Mouse (Mus musculus) stomach, postnatal 0 days (tissue): ENCODE results near the gene Casp12. TPM values are rescaled to one million over a fixed set of nuclear protein-coding genes. Genes with fewer than 3 reads are reported as not detected.

Experiments used
- ATAC-seq: fragments of 200-750 bp; cut with Nextera tagmentation; 2 replicates; pipeline ENCODE4 v1.8.0; 2017; ENCODE audit not compliant: low FRiP score, low TSS enrichment
- DNase-seq: peaks from one replicate; pipeline ENCODE4 v3.0.0-alpha.2; 2016; ENCODE audit warnings: low spot score
- H3K27ac ChIP-seq: fragments of 300-500 bp; sonication (generic); replicated peaks from 2 replicates; pipeline ENCODE4 v1.5.1; 2014; ENCODE audit warnings: mild to moderate bottlenecking, control low read depth
- H3K27me3 ChIP-seq: fragments of 300-500 bp; sonication (generic); 2 replicates; pipeline ENCODE4 v1.6.1; 2014; ENCODE audit warnings: low read length; ENCODE audit not compliant: control insufficient read depth, insufficient read depth
- H3K36me3 ChIP-seq: fragments of 300-500 bp; sonication (generic); 2 replicates; pipeline ENCODE4 v1.6.1; 2014; ENCODE audit warnings: low read length, mixed read lengths; ENCODE audit not compliant: control insufficient read depth, insufficient read depth
- H3K4me1 ChIP-seq: fragments of 300-500 bp; sonication (generic); replicated peaks from 2 replicates; pipeline ENCODE4 v1.6.1; 2014; ENCODE audit warnings: antibody characterized with exemption; ENCODE audit not compliant: control insufficient read depth, insufficient read depth
- H3K4me2 ChIP-seq: fragments of 300-500 bp; sonication (generic); replicated peaks from 2 replicates; pipeline ENCODE4 v1.6.1; 2014; ENCODE audit warnings: low read depth, mild to moderate bottlenecking, control low read depth, moderate library complexity
- H3K4me3 ChIP-seq: fragments of 300-500 bp; sonication (generic); 2 replicates; pipeline ENCODE4 v1.5.1; 2014; ENCODE audit warnings: low read depth, low read length, control low read depth
- H3K9ac ChIP-seq: fragments of 300-500 bp; sonication (generic); 2 replicates; pipeline ENCODE4 v1.6.1; 2014; ENCODE audit warnings: mild to moderate bottlenecking, low read length, control low read depth, mixed read lengths
- H3K9me3 ChIP-seq: fragments of 300-500 bp; sonication (generic); 2 replicates; pipeline ENCODE4 v1.6.1; 2016; ENCODE audit warnings: low read length; ENCODE audit not compliant: control insufficient read depth
- CTCF ChIP-seq: IDR thresholded peaks from 2 replicates; pipeline ENCODE4 v1.5.1; 2016; ENCODE audit warnings: antibody characterized with exemption, low read depth, mild to moderate bottlenecking, moderate library complexity
- EP300 ChIP-seq: optimal IDR thresholded peaks from 2 replicates; pipeline ENCODE3; 2016; ENCODE audit warnings: antibody characterized with exemption
- WGBS: fragments of 180-500 bp; shearing (Covaris S2); extraction: QIAGEN DNeasy Blood & Tissue Kit; methylation state at CpG from one replicate; pipeline ENCODE4 v1.1.7; 2014; 5-methylcytosine and 5-hydroxymethylcytosine counted together
- polyA plus RNA-seq: library from polyadenylated mRNA; unstranded; fragments of >200 nt; fragmentation: Nextera tagmentation; extraction: Ambion mirVana; gene quantifications from 2 replicates; pipeline ENCODE4 v1.2.1, GENCODE M21; 2015

Casp12 gene
- polyA plus RNA-seq = 9.1 and 9.7 TPM in 2 replicates

GRCm38 (mm10) chr9:5345291-5345898 lies at the start of gene Casp12:
Gene Casp12, plus strand, starts transcription at chr9:5345430.
- peak within 1 kb of the TSS; percentile 40 for H3K4me3 ChIP-seq

GRCm38 (mm10) chr9:5296354-5297237 lies 48.6 kb upstream of the Casp12 start:
- 72% methylated on average over 2 of the region's 2 CpGs for WGBS
- H3K9me3 ChIP-seq = no peaks in the 10 kb centered on the region
- DNase-seq (no peak), ATAC-seq (no peak)
- H3K4me1 ChIP-seq = no peaks in the 10 kb centered on the region
- H3K27ac ChIP-seq = no peak overlapping the region
- H3K4me3 ChIP-seq = no peak overlapping the region
- TF ChIP-seq CTCF = no peak
- no peak for TF ChIP-seq EP300
- H3K27me3 ChIP-seq = no peaks in the 10 kb centered on the region
- H3K4me2 ChIP-seq = no peak overlapping the region
- H3K36me3 ChIP-seq = no peaks in the 10 kb centered on the region
- H3K9ac ChIP-seq = no peak overlapping the region

More at GRCm38 (mm10) chr9:5345291-5345898, at the start of gene Casp12:
- ATAC-seq (peak; percentile 45; the same call in 1 of the 2 replicates), DNase-seq (peak; percentile 14)
- H3K4me2 ChIP-seq = peak within 1 kb of the TSS; percentile 44
- no peaks in the 10 kb centered on the region for H3K4me1 ChIP-seq
- H3K9me3 ChIP-seq = no peaks in the 10 kb centered on the region
- no peaks in the 10 kb centered on the region for H3K27me3 ChIP-seq
- no peaks in the 10 kb centered on the region for H3K36me3 ChIP-seq
- H3K9ac ChIP-seq = peak within 1 kb of the TSS; percentile 2; the same call in 1 of the 2 replicates
- H3K27ac ChIP-seq = peak within 1 kb of the TSS; percentile 88
- TF ChIP-seq CTCF (no peak), EP300 (no peak)
- 24% methylated on average over 4 of the region's 4 CpGs for WGBS

GRCm38 (mm10) chr9:5298329-5299131 lies 46.7 kb upstream of the Casp12 start, which contains the start of gene Casp1:
Gene Casp1, plus strand, starts transcription at chr9:5298517.
- Histone ChIP-seq H3K27ac (no peak within 1 kb of the TSS), H3K36me3 (no peaks in the 10 kb centered on the region), H3K4me2 (no peak within 1 kb of the TSS), H3K4me3 (no peak within 1 kb of the TSS), H3K9me3 (no peaks in the 10 kb centered on the region), H3K27me3 (no peaks in the 10 kb centered on the region), H3K4me1 (no peaks in the 10 kb centered on the region), H3K9ac (no peak within 1 kb of the TSS)
- DNase-seq (no peak), ATAC-seq (no peak)
- TF ChIP-seq CTCF (no peak), EP300 (no peak)
- 74% methylated on average over 11 of the region's 11 CpGs for WGBS

- Histone ChIP-seq H3K4me1 (no peaks in the 10 kb centered on the region), H3K4me2 (no peak overlapping the region), H3K4me3 (no peak overlapping the region), H3K27me3 (no peaks in the 10 kb centered on the region), H3K27ac (no peak overlapping the region), H3K9ac (no peak overlapping the region), H3K36me3 (no peaks in the 10 kb centered on the region), H3K9me3 (no peaks in the 10 kb centered on the region)
- no peak for DNase-seq
- 72% methylated on average over 2 of the region's 2 CpGs for WGBS
- ATAC-seq = no peak
- TF ChIP-seq EP300 (no peak), CTCF (no peak)
Observed at GRCm38 (mm10) chr9:5299132-5299381, 46.2 kb upstream of the Casp12 start.

- H3K4me3 ChIP-seq = peak within 1 kb of the TSS; percentile 25
- H3K27me3 ChIP-seq = no peaks in the 10 kb centered on the region
- DNase-seq (no peak), ATAC-seq (no peak)
- H3K4me1 ChIP-seq = no peaks in the 10 kb centered on the region
- 28% methylated on average over 5 of the region's 5 CpGs for WGBS
- no peak within 1 kb of the TSS for H3K27ac ChIP-seq
- H3K36me3 ChIP-seq = no peaks in the 10 kb centered on the region
- no peak for TF ChIP-seq EP300
- TF ChIP-seq CTCF = no peak
- H3K9me3 ChIP-seq = no peaks in the 10 kb centered on the region
- H3K9ac ChIP-seq = peak within 1 kb of the TSS; percentile 41
- H3K4me2 ChIP-seq = peak within 1 kb of the TSS; percentile 25
Observed at GRCm38 (mm10) chr9:5308561-5308960, 36.7 kb upstream of the Casp12 start, which contains the start of gene Casp4. Gene Casp4, plus strand, starts transcription at chr9:5308828.
